Mouse (Mus musculus) spleen, adult 18-20 months (tissue): ENCODE measurements around the gene Bcl2l11.
A peak's percentile ranks its signal among the peaks of the same experiment; 100 is the strongest.

Source experiments
- DNase-seq, 2 experiments: peaks; one replicate each; pipeline ENCODE4 v3.0.0; 2022; ENCODE audit warnings: mixed read lengths in 2 of 2

Bcl2l11 gene

GRCm38 (mm10) chr2:128114621-128115020 is 11.2 kb upstream of the Bcl2l11 start:
- no peak for DNase-seq

- DNase-seq = no peak
Measured at GRCm38 (mm10) chr2:128115579-128115978, 10.3 kb upstream of the Bcl2l11 start.

- no peak for DNase-seq
Measured at GRCm38 (mm10) chr2:128117605-128118004, 8.2 kb upstream of the Bcl2l11 start.

GRCm38 (mm10) chr2:128118971-128119370 is 6.9 kb upstream of the Bcl2l11 start:
- no peak for DNase-seq

GRCm38 (mm10) chr2:128122491-128122890 is 3.3 kb upstream of the Bcl2l11 start:
- peak; percentile 34 to 61 for DNase-seq

- peak; percentile 15 to 32 for DNase-seq
Measured at GRCm38 (mm10) chr2:128122891-128123771, 2.7 kb upstream of the Bcl2l11 start.

GRCm38 (mm10) chr2:128123921-128124683 is 1.7 kb upstream of the Bcl2l11 start:
- DNase-seq = peak; percentile 13 to 35

- peak in 1 of 2 experiments; percentile 6 for DNase-seq
Measured at GRCm38 (mm10) chr2:128124693-128125092, 1.1 kb upstream of the Bcl2l11 start.

- peak in 1 of 2 experiments; percentile 48 for DNase-seq
Measured at GRCm38 (mm10) chr2:128126591-128127051, 783 bp downstream of the Bcl2l11 start.

- DNase-seq = peak; percentile 92
Measured at GRCm38 (mm10) chr2:128127121-128127671, 1.4 kb downstream of the Bcl2l11 start.

- DNase-seq = peak; percentile 59
Measured at GRCm38 (mm10) chr2:128127691-128128292, 2.0 kb downstream of the Bcl2l11 start.

GRCm38 (mm10) chr2:128128532-128128931 is 2.7 kb downstream of the Bcl2l11 start:
- DNase-seq = no peak

- DNase-seq = no peak
Measured at GRCm38 (mm10) chr2:128131503-128131902, 5.7 kb downstream of the Bcl2l11 start.

- no peak for DNase-seq
Measured at GRCm38 (mm10) chr2:128132635-128133034, 6.8 kb downstream of the Bcl2l11 start.

GRCm38 (mm10) chr2:128133865-128134264 is 8.0 kb downstream of the Bcl2l11 start:
- no peak for DNase-seq

- no peak for DNase-seq
Measured at GRCm38 (mm10) chr2:128134474-128134873, 8.6 kb downstream of the Bcl2l11 start.

GRCm38 (mm10) chr2:128134948-128135347 is 9.1 kb downstream of the Bcl2l11 start:
- no peak for DNase-seq

GRCm38 (mm10) chr2:128136769-128137433 is 11.1 kb downstream of the Bcl2l11 start:
- no peak for DNase-seq

- no peak for DNase-seq
Measured at GRCm38 (mm10) chr2:128137480-128138276, 11.8 kb downstream of the Bcl2l11 start.

- DNase-seq = no peak
Measured at GRCm38 (mm10) chr2:128138924-128139323, 13.1 kb downstream of the Bcl2l11 start.

GRCm38 (mm10) chr2:128139781-128140180 is 13.9 kb downstream of the Bcl2l11 start:
- no peak for DNase-seq
